Mouse (Mus musculus) CH12.LX (cell line): ENCODE measurements at regions not wholly inside any gene's neighbourhood (a gene's known extent, or its start where the extent isn't known, plus 50 kb on each side); places are given as distances from the start of the nearest gene placed in this dataset.

Experiments
- DNase-seq: peaks from one replicate; pipeline ENCODE4 v3.0.0-alpha.2; 2013; ENCODE audit errors: extremely low read depth
- H3K27ac ChIP-seq: 2 replicates; pipeline ENCODE4 v1.5.1; 2012; ENCODE audit warnings: low read depth, mild to moderate bottlenecking, control low read depth, moderate library complexity; ENCODE audit not compliant: insufficient read depth
- H3K27me3 ChIP-seq: replicated peaks from 2 replicates; pipeline ENCODE3; 2012; ENCODE audit warnings: inconsistent platforms
- H3K36me3 ChIP-seq, 2 experiments: replicated peaks in 1 of 2; 2 replicates each; pipeline versions ENCODE3 to v1.6.1; 2012; ENCODE audit warnings: inconsistent platforms in 1 of 2, low read length in 1 of 2, mild to moderate bottlenecking in 1 of 2, mixed read lengths in 1 of 2, moderate library complexity in 1 of 2; ENCODE audit not compliant: control insufficient read depth in 1 of 2, insufficient read depth in 1 of 2
- H3K4me1 ChIP-seq, 2 experiments: 2 replicates each; pipeline ENCODE4 v1.6.1; 2012; ENCODE audit warnings: inconsistent platforms in 1 of 2, moderate library complexity in 1 of 2; ENCODE audit not compliant: insufficient read depth in 2 of 2, control insufficient read depth in 1 of 2
- H3K4me2 ChIP-seq: 2 replicates; pipeline ENCODE4 v1.6.1; 2012; ENCODE audit warnings: low read depth, mild to moderate bottlenecking, control low read depth; ENCODE audit not compliant: poor library complexity, insufficient read depth, severe bottlenecking
- H3K4me3 ChIP-seq, 3 experiments: fragments of 150-350 bp in 1 of 3; sonication (generic) in 1 of 3; replicated peaks in 1 of 3; 2 replicates each; pipeline versions ENCODE3 to v1.5.1; 2011 to 2012; ENCODE audit warnings: low read depth in 2 of 3, low read length in 2 of 3, mild to moderate bottlenecking in 2 of 3, moderate library complexity in 2 of 3, control low read depth in 1 of 3, improper control_type of control experiment in 1 of 3, inconsistent platforms in 1 of 3, mixed read lengths in 1 of 3; ENCODE audit not compliant: poor library complexity in 1 of 3
- H3K79me2 ChIP-seq: replicated peaks from 2 replicates; pipeline ENCODE4 v1.6.1; 2012; ENCODE audit warnings: mild to moderate bottlenecking, moderate library complexity; ENCODE audit not compliant: control insufficient read depth, poor library complexity, insufficient read depth, severe bottlenecking; ENCODE audit errors: extremely low read depth
- H3K9ac ChIP-seq: 2 replicates; pipeline ENCODE4 v1.6.1; 2012; ENCODE audit warnings: low read depth, mild to moderate bottlenecking, control low read depth, moderate library complexity; ENCODE audit not compliant: insufficient read depth
- H3K9me3 ChIP-seq: replicated peaks from 2 replicates; pipeline ENCODE3; 2012; ENCODE audit warnings: low read length, inconsistent platforms, mixed read lengths
- BHLHE40 ChIP-seq: IDR thresholded peaks from 2 replicates; pipeline ENCODE4 v1.6.1; 2011; ENCODE audit warnings: mild to moderate bottlenecking, low read depth, low read length, improper control_type of control experiment
- CHD1 ChIP-seq: IDR thresholded peaks from 2 replicates; pipeline ENCODE4 v1.6.1; 2012; ENCODE audit warnings: low read depth, low read length, improper control_type of control experiment, inconsistent platforms
- E2F4 ChIP-seq: IDR thresholded peaks from 2 replicates; pipeline ENCODE4 v1.6.1; 2011; ENCODE audit warnings: low read depth, low read length, improper control_type of control experiment; ENCODE audit not compliant: insufficient replicate concordance
- ETS1 ChIP-seq: conservative IDR thresholded peaks from 2 replicates; pipeline ENCODE4 v1.6.1; 2012; ENCODE audit warnings: low read depth, mild to moderate bottlenecking, inconsistent platforms, low read length, improper control_type of control experiment, moderate library complexity
- GABPA ChIP-seq: IDR thresholded peaks from 2 replicates; pipeline ENCODE4 v1.6.1; 2012; ENCODE audit warnings: low read depth, low read length, improper control_type of control experiment, inconsistent platforms; ENCODE audit not compliant: insufficient replicate concordance
- HCFC1 ChIP-seq: IDR thresholded peaks from 2 replicates; pipeline ENCODE4 v1.6.1; 2012; ENCODE audit warnings: low read depth, mild to moderate bottlenecking, inconsistent platforms, low read length, improper control_type of control experiment
- MAFK ChIP-seq: IDR thresholded peaks from 2 replicates; pipeline ENCODE4 v1.6.1; 2011; ENCODE audit warnings: low read length, improper control_type of control experiment; ENCODE audit not compliant: insufficient replicate concordance
- MAX ChIP-seq: IDR thresholded peaks from 2 replicates; pipeline ENCODE4 v1.6.1; 2011; ENCODE audit warnings: low read length, improper control_type of control experiment
- MEF2A ChIP-seq: IDR thresholded peaks from 2 replicates; pipeline ENCODE4 v1.6.1; 2014; ENCODE audit warnings: low read depth, mild to moderate bottlenecking, inconsistent platforms, low read length, improper control_type of control experiment, borderline replicate concordance
- MXI1 ChIP-seq: IDR thresholded peaks from 2 replicates; pipeline ENCODE4 v1.6.1; 2011; ENCODE audit warnings: mild to moderate bottlenecking, low read depth, low read length, improper control_type of control experiment
- PAX5 ChIP-seq: IDR thresholded peaks from 2 replicates; pipeline ENCODE4 v1.6.1; 2012; ENCODE audit warnings: low read length, inconsistent platforms, mixed read lengths
- POLR2AphosphoS2 ChIP-seq: IDR thresholded peaks from 2 replicates; pipeline ENCODE4 v1.6.1; 2011; ENCODE audit warnings: low read depth, low read length, improper control_type of control experiment
- RAD21 ChIP-seq: IDR thresholded peaks from 2 replicates; pipeline ENCODE4 v1.6.1; 2011; ENCODE audit warnings: low read depth, mild to moderate bottlenecking, low read length, improper control_type of control experiment, moderate library complexity
- RCOR1 ChIP-seq: conservative IDR thresholded peaks from 2 replicates; pipeline ENCODE4 v1.6.1; 2012; ENCODE audit warnings: low read depth, mild to moderate bottlenecking, inconsistent platforms, low read length, improper control_type of control experiment
- SIN3A ChIP-seq: IDR thresholded peaks from 2 replicates; pipeline ENCODE4 v1.6.1; 2012; ENCODE audit warnings: low read length, improper control_type of control experiment, inconsistent platforms
- TBP ChIP-seq: conservative IDR thresholded peaks from 2 replicates; pipeline ENCODE4 v1.6.1; 2011; ENCODE audit warnings: low read depth, low read length, improper control_type of control experiment
- USF1 ChIP-seq: IDR thresholded peaks from 2 replicates; pipeline ENCODE4 v1.6.1; 2014; ENCODE audit warnings: low read depth, mild to moderate bottlenecking, inconsistent platforms, low read length, improper control_type of control experiment
- ZC3H11A ChIP-seq: IDR thresholded peaks from 2 replicates; pipeline ENCODE4 v1.6.1; 2012; ENCODE audit warnings: low read depth, mild to moderate bottlenecking, inconsistent platforms, low read length, improper control_type of control experiment
- ZNF384 ChIP-seq: IDR thresholded peaks from 2 replicates; pipeline ENCODE4 v1.6.1; 2012; ENCODE audit warnings: low read depth, low read length, improper control_type of control experiment, inconsistent platforms
- dilution Hi-C: fragments of 300-500 bp; cut with MboI; formaldehyde crosslinking; loops from 2 replicates; pipeline ENCODE4 v1.14.3; 2020; ENCODE audit warnings: low sequenced_read_pairs; ENCODE audit not compliant: extremely low pct_unique_long_range_greater_than_20kb, extremely low pct_ligation_motif_present
- in situ Hi-C: fragments of 300-500 bp; cut with MboI; formaldehyde crosslinking; loops from 3 replicates; pipeline ENCODE4 v1.14.3; 2019; ENCODE audit warnings: low sequenced_read_pairs, low pct_ligation_motif_present, low pct_unique_long_range_greater_than_20kb, mixed read lengths

GRCm38 (mm10) chr3:52510831-52511230 lies 242.7 kb downstream of the Foxo1 start:
- Histone ChIP-seq H3K4me1 (peaks cover 0 to 8% of the 10 kb centered on the region in 2 experiments; a peak in 2 of 4 replicates), H3K9ac (no peak overlapping the region), H3K79me2 (no peaks in the 10 kb centered on the region), H3K27ac (no peak overlapping the region), H3K36me3 (no peaks in the 10 kb centered on the region), H3K27me3 (no peaks in the 10 kb centered on the region), H3K4me2 (no peak overlapping the region), H3K9me3 (peaks cover 17% of the 10 kb centered on the region), H3K4me3 (no peak overlapping the region)
- no peak for DNase-seq
- in situ Hi-C loops, result no loop called here
- TF ChIP-seq USF1 (no peak), ETS1 (no peak), ZC3H11A (no peak), E2F4 (no peak), MAFK (no peak), MAX (no peak), BHLHE40 (no peak), POLR2AphosphoS2 (no peak), ZNF384 (no peak), PAX5 (no peak), GABPA (no peak), SIN3A (no peak), RCOR1 (no peak), MEF2A (no peak), RAD21 (no peak), CHD1 (no peak), TBP (no peak), MXI1 (no peak)
- dilution Hi-C loops, result no loop called here

- peak; percentile 85 for TF ChIP-seq HCFC1
- no peak for TF ChIP-seq CHD1
- no peaks in the 10 kb centered on the region for H3K36me3 ChIP-seq
- in situ Hi-C loops, result no loop called here
- H3K4me3 ChIP-seq, result no peak overlapping the region
- dilution Hi-C loops, result no loop called here
- DNase-seq, result no peak
- H3K4me1 ChIP-seq, result peaks cover 0 to 8% of the 10 kb centered on the region in 2 experiments; a peak in 2 of 4 replicates
- H3K4me2 ChIP-seq, result no peak overlapping the region
- H3K9ac ChIP-seq, result no peak overlapping the region
- no peak overlapping the region for H3K27ac ChIP-seq
- H3K27me3 ChIP-seq, result no peaks in the 10 kb centered on the region
- H3K79me2 ChIP-seq, result no peaks in the 10 kb centered on the region
- H3K9me3 ChIP-seq, result peaks cover 17% of the 10 kb centered on the region
Observed at GRCm38 (mm10) chr3:52510088-52510765, 242.1 kb downstream of the Foxo1 start.
